Mouse (Mus musculus) hindbrain, embryonic 14.5 days (tissue): Measurements from ENCODE around the gene Gm21992. TPM values are rescaled to one million over a fixed set of nuclear protein-coding genes. Genes with fewer than 3 reads are reported as not detected.

ENCODE experiments used
- ATAC-seq: fragments of 200-750 bp; cut with Nextera tagmentation; 2 replicates; pipeline ENCODE4 v1.8.0; 2017; ENCODE audit warnings: moderate number of reproducible peaks, mild to moderate bottlenecking, moderate TSS enrichment, moderate library complexity; ENCODE audit not compliant: low FRiP score
- DNase-seq: peaks from one replicate; pipeline ENCODE4 v3.0.0-alpha.2; 2015; ENCODE audit warnings: low spot score
- H3K27ac ChIP-seq: fragments of 300-500 bp; sonication (generic); 2 replicates; pipeline ENCODE4 v1.5.1; 2014; ENCODE audit warnings: mild to moderate bottlenecking, moderate library complexity
- H3K27me3 ChIP-seq: fragments of 300-500 bp; sonication (generic); 2 replicates; pipeline ENCODE4 v1.6.1; 2014; ENCODE audit warnings: mild to moderate bottlenecking, low read length, mixed read lengths; ENCODE audit not compliant: control insufficient read depth, insufficient read depth
- H3K36me3 ChIP-seq: fragments of 300-500 bp; sonication (generic); replicated peaks from 2 replicates; pipeline ENCODE4 v1.6.1; 2014; ENCODE audit not compliant: control insufficient read depth, insufficient read depth
- H3K4me1 ChIP-seq: fragments of 300-500 bp; sonication (generic); replicated peaks from 2 replicates; pipeline ENCODE4 v1.6.1; 2014; ENCODE audit warnings: antibody characterized with exemption, low read length, mixed read lengths; ENCODE audit not compliant: control insufficient read depth, insufficient read depth
- H3K4me2 ChIP-seq: fragments of 300-500 bp; sonication (generic); replicated peaks from 2 replicates; pipeline ENCODE4 v1.6.1; 2014; ENCODE audit warnings: mild to moderate bottlenecking, moderate library complexity
- H3K4me3 ChIP-seq: fragments of 300-500 bp; sonication (generic); replicated peaks from 2 replicates; pipeline ENCODE4 v1.5.1; 2014; ENCODE audit warnings: mild to moderate bottlenecking, low read length
- H3K9ac ChIP-seq: fragments of 300-500 bp; sonication (generic); 2 replicates; pipeline ENCODE4 v1.6.1; 2014
- H3K9me3 ChIP-seq: fragments of 300-500 bp; sonication (generic); 2 replicates; pipeline ENCODE4 v1.6.1; 2016; ENCODE audit warnings: low read length; ENCODE audit not compliant: control insufficient read depth
- WGBS: fragments of 180-500 bp; shearing (Covaris S2); extraction: QIAGEN DNeasy Blood & Tissue Kit; methylation state at CpG from one replicate; pipeline ENCODE4 v1.1.7; 2014; 5-methylcytosine and 5-hydroxymethylcytosine counted together
- polyA plus RNA-seq: library from polyadenylated mRNA; unstranded; fragments of >200 nt; fragmentation: Nextera tagmentation; extraction: Ambion mirVana; gene quantifications from 2 replicates; pipeline ENCODE4 v1.2.1, GENCODE M21; 2014

Gene Gm21992
- polyA plus RNA-seq, 1 experiment from 2014 or later: 8.6 TPM

GRCm38 (mm10) chr19:4733052-4733451 is 78.4 kb downstream of the Gm21992 start:
- Histone ChIP-seq H3K36me3 (peaks cover 94% of the 10 kb centered on the region), H3K27me3 (no peaks in the 10 kb centered on the region), H3K4me2 (no peak overlapping the region), H3K4me1 (no peaks in the 10 kb centered on the region), H3K9me3 (no peaks in the 10 kb centered on the region), H3K9ac (no peak overlapping the region), H3K27ac (no peak overlapping the region), H3K4me3 (no peak overlapping the region)
- DNase-seq: no peak
- no peak for ATAC-seq
- WGBS: 89% methylated on average over 3 of the region's 3 CpGs

- Histone ChIP-seq H3K36me3 (peaks cover 98% of the 10 kb centered on the region), H3K4me2 (no peak overlapping the region), H3K9ac (no peak overlapping the region), H3K9me3 (no peaks in the 10 kb centered on the region), H3K4me1 (no peaks in the 10 kb centered on the region), H3K4me3 (no peak overlapping the region), H3K27ac (no peak overlapping the region), H3K27me3 (no peaks in the 10 kb centered on the region)
- WGBS: 93% methylated on average over 9 of the region's 9 CpGs
- DNase-seq (no peak), ATAC-seq (no peak)
These were observed 82.2 kb downstream of the Gm21992 start for GRCm38 (mm10) chr19:4729186-4729585.

DNA sequence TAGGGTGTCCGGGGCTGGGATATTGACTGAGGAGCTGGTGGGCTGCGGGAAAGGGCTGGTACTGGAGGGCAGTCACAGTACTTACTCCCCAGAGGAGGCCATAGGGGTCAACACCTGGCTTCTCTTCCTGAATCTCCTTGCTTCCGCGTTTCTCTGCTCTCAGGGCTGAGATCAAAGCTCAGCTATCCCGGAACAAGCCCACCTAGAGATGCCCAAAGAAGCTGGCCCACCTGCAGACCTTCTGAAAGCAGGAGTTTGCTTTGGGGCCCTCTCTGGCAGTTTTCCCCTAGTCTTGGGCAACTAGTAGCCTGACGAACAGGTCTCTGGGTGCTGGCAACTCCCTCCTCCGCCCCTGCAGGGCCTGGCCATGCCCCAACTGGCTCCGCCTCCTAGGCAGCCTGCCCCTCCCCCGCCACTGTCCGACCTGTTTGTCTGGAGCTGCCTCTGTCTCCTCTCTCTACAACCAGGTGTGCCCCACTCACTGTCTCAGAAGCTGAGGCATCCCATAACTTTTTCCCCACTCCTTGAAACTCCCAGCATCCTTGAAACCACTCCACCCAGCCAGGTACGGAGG is 90.7 kb downstream of the Gm21992 start:
- Histone ChIP-seq H3K27ac (no peak overlapping the region), H3K4me3 (no peak overlapping the region), H3K4me1 (no peaks in the 10 kb centered on the region), H3K36me3 (peaks cover 66% of the 10 kb centered on the region), H3K4me2 (no peak overlapping the region), H3K27me3 (no peaks in the 10 kb centered on the region), H3K9ac (no peak overlapping the region), H3K9me3 (no peaks in the 10 kb centered on the region)
- ATAC-seq: no peak
- DNase-seq: no peak
- WGBS: 25% methylated on average over 11 of the region's 11 CpGs

GRCm38 (mm10) chr19:4720112-4720511 is 91.3 kb downstream of the Gm21992 start:
- WGBS: 85% methylated on average over 15 of the region's 15 CpGs
- no peak overlapping the region for H3K27ac ChIP-seq
- H3K9me3 ChIP-seq: no peaks in the 10 kb centered on the region
- H3K9ac ChIP-seq: no peak overlapping the region
- H3K4me3 ChIP-seq: no peak overlapping the region
- ATAC-seq: no peak
- no peak for DNase-seq
- no peaks in the 10 kb centered on the region for H3K4me1 ChIP-seq
- H3K4me2 ChIP-seq: no peak overlapping the region
- peaks cover 60% of the 10 kb centered on the region for H3K36me3 ChIP-seq
- no peaks in the 10 kb centered on the region for H3K27me3 ChIP-seq

DNA sequence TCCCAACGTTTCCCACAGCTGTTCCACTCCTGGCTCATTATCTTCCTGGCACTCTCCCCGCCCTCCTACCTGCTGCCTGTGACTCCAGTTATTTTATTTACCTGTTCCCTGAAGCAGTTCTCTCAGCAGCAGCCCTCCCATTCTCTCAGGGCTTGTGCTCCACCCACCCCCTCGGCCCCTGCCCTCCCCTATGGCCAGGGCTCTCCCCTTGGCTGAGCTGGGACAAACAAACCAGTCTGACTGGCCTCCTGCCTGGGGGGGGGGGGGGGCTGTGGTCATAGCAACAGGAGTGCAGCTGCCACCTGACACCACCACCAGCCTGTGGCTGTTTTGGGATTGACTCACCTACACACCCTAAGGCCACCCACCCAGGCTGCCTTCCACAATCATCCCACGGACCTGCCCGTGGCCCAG is 92.1 kb downstream of the Gm21992 start:
- no peak for DNase-seq
- Histone ChIP-seq H3K9me3 (no peaks in the 10 kb centered on the region), H3K27ac (no peak overlapping the region), H3K9ac (no peak overlapping the region), H3K4me3 (no peak overlapping the region), H3K4me1 (peaks cover 7% of the 10 kb centered on the region; the same call in 1 of the 2 replicates), H3K4me2 (no peak overlapping the region), H3K36me3 (peaks cover 52% of the 10 kb centered on the region), H3K27me3 (no peaks in the 10 kb centered on the region)
- WGBS: 29% methylated on average over 5 of the region's 5 CpGs
- no peak for ATAC-seq

DNA sequence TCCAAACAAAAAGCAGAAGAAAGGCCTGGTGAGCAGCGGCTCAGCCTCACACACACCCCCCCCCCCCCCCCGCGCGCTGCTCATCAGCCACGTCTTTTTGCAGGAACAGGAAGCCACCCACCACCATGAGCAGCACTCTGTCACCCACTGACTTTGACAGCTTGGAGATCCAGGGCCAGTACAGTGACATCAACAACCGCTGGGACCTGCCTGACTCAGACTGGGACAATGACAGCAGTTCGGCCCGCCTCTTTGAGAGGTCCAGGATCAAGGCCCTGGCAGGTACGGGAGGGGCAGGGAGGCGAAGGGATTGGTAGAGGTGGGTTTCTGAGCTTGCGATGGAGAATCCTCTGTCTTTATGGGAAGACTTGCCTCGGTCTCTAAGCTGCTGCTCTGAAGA is 92.7 kb downstream of the Gm21992 start:
- 42% methylated on average over 10 of the region's 12 CpGs for WGBS
- no peak overlapping the region for H3K4me2 ChIP-seq

DNA sequence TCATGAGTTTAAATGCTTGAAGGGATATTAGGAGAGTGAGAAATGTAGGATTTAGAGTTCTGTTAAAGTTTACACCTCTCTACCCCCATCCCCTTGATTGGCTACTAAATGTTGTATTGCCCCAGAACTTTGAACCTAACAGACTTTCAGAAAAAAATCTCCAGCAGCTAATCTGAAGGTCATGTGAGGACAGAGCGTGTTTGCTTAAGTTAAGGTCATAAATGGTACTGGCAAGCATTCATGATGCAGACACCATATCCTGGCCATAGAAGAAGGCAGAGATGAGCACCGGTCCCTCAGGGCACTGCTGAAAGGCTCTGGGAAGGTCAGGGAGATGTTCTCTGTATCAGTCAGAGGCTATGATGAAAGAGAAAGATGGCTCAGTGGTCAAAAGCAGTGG is 94.1 kb downstream of the Gm21992 start:
- H3K9me3 ChIP-seq: no peaks in the 10 kb centered on the region
- H3K4me3 ChIP-seq: no peak overlapping the region
- peaks cover 18% of the 10 kb centered on the region for H3K4me1 ChIP-seq
- no peak overlapping the region for H3K4me2 ChIP-seq
- H3K9ac ChIP-seq: no peak overlapping the region
- H3K27ac ChIP-seq: no peak overlapping the region
- no peak for ATAC-seq
- DNase-seq: no peak
- H3K27me3 ChIP-seq: no peaks in the 10 kb centered on the region
- 96% methylated on average over 2 of the region's 2 CpGs for WGBS
- peaks cover 34% of the 10 kb centered on the region for H3K36me3 ChIP-seq

More for the DNA sequence above, 92.7 kb downstream of the Gm21992 start:
- Histone ChIP-seq H3K27ac (no peak overlapping the region), H3K4me1 (peaks cover 14% of the 10 kb centered on the region), H3K27me3 (no peaks in the 10 kb centered on the region), H3K4me3 (no peak overlapping the region), H3K9ac (no peak overlapping the region), H3K36me3 (peaks cover 46% of the 10 kb centered on the region), H3K9me3 (no peaks in the 10 kb centered on the region)
- no peak for ATAC-seq
- DNase-seq: no peak

DNA sequence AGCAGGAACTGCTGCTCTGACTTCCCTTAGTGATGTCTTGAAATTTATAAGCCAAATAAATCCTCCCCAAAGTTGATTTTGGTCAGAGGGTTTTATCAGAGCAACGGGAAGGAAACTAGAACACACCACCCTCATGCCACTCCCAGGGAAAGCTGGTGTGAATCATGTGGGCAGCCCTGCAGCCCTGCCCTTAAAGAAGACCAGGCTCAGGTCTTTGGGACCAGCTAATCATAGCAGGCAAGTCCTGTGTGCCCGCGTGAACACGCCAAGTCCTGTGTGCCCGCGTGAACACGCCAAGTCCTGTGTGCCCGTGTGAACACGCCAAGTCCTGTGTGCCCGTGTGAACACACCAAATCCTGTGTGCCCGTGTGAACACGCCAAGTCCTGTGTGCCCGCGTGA is 94.7 kb downstream of the Gm21992 start:
- Histone ChIP-seq H3K9ac (no peak overlapping the region), H3K4me1 (peaks cover 18% of the 10 kb centered on the region), H3K27me3 (no peaks in the 10 kb centered on the region), H3K9me3 (no peaks in the 10 kb centered on the region), H3K36me3 (peaks cover 34% of the 10 kb centered on the region), H3K27ac (no peak overlapping the region), H3K4me2 (no peak overlapping the region), H3K4me3 (no peak overlapping the region)
- no peak for ATAC-seq
- DNase-seq: no peak
- 95% methylated on average over 14 of the region's 14 CpGs for WGBS

GRCm38 (mm10) chr19:4713886-4714285 is 97.5 kb downstream of the Gm21992 start:
- ATAC-seq (no peak), DNase-seq (no peak)
- Histone ChIP-seq H3K27ac (no peak overlapping the region), H3K4me1 (peaks cover 33% of the 10 kb centered on the region), H3K9ac (peak overlapping the region; percentile 95), H3K9me3 (no peaks in the 10 kb centered on the region), H3K36me3 (peaks cover 7% of the 10 kb centered on the region; the same call in 1 of the 2 replicates), H3K27me3 (no peaks in the 10 kb centered on the region), H3K4me2 (peak overlapping the region; percentile 61), H3K4me3 (peak overlapping the region; percentile 84)
- 35% methylated on average over 3 of the region's 3 CpGs for WGBS
